Mouse (Mus musculus): ENCODE data around the gene Nadk.

The Nadk gene

DNA sequence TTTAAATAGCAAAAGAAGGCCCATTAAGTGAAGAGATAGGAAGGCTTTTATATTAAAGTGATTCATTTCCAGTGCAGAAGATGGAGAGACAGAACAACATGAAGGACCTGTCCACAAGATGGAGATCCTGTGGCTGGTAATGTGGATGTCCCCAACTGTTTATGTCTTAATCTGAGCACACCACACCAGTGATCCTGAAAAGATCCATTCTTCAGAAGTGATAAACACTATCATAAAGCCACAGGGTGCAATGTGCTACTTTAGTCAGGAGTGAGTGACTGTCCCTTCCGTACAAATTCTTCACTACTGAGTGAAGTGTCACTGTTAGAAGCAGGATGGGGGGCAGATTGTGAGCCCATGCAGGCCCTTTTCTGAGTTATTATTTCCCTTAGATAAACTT, 40.6 kb downstream of the Nadk start:
- DNase-seq (ENCODE audit: low spot score in 2 of 2) = no peak

DNA sequence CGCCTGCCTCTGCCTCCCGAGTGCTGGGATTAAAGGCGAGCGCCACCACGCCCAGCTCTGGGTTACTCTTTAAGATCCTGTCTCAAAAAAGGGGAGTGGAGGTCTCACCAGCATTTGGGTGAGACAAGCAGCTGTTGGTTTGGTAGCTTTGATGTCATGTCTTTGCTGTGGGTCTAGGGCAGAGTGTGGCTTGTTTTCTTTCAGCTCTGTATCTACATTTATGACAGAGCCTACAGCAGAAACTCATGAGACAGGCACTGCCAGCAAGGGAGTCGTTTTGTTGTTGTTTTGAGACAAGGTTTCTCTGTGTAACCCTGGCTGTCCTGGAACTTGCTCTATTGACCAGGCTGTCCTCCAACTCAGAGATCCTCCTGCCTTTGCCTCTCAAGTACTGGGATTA, 41.6 kb downstream of the Nadk start:
- no peak for DNase-seq (ENCODE audit: low spot score in 2 of 2)

DNA sequence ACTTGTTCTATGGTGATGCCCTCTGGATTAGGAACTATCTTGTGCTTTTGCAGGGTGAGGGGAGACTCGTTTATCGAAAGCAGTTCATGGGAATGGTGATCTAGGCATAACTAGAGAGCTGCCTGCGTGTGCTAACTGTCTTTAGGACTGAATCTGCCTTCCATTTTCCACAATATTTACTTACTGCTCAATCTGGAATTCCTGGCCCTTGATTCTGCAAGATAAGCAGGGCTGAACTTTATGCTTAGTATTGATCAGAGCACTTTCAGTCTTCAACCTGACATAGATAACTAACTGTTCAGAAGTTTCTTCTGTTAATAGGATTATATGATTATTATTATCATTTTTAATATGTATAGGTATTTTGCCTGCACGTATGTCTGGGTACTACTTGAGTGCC, 43.0 kb downstream of the Nadk start:
- DNase-seq (ENCODE audit: low spot score in 2 of 2) = no peak

DNA sequence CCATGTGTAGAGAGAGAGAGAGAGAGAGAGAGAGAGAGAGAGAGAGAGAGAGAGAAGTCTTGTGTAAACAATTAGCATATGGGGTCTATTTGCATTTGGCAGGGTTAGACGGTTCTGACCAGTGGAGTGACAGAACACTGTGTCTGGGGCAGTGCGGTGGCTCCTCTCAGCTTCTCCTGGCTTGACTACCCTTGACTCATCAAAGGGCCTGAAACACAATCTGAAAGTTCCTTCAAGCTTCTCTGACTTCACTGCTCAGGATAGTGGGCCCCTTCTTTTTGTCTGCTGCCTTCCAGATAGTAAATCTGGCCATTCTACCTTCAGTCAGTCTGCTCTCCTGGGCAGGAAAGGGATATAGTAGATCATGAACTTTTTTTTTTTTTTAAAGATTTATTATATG, 44.6 kb downstream of the Nadk start:
- no peak for DNase-seq (ENCODE audit: low spot score in 2 of 2)

DNA sequence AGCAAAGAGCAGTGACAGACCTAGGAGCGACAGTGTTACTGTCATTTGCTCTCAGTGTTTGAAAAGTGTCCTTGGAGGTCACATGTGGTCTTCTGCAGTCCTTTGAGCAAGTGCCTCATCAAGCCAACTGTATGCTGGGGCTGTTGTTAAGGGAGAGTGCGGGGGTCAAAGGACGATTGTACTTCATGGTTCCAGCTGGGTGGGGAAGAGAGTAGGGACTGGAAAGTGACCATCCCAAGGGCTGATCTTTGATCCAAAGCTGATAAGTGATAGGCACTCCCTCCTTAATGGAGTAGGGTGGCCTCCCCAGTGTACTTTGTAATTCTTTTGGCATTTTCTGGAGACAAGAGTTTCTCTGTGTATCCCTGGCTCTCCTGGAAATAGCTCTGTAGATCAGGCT, 49.7 kb downstream of the Nadk start:
- DNase-seq (ENCODE audit: low spot score in 2 of 2) = no peak

DNA sequence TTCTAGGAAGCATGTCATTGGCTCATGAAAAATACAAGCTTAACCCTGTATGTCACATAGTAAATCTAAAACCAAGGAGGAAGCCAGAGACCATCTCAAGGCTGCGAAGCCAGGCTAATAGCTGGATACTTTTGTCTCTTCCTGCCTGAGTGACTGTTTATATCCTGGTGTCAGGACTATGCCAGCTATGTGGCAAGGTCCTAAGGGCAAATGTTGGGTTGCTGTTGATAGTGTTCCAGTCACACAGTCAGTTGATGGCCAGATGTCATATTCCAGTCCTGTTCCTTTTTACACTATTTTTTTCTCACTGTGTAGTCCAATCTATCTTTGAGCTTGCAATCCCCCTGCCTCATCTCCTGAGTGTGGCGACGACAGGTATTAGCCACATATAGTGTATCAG, 51.1 kb downstream of the Nadk start:
- DNase-seq (ENCODE audit: low spot score in 2 of 2) = no peak

DNA sequence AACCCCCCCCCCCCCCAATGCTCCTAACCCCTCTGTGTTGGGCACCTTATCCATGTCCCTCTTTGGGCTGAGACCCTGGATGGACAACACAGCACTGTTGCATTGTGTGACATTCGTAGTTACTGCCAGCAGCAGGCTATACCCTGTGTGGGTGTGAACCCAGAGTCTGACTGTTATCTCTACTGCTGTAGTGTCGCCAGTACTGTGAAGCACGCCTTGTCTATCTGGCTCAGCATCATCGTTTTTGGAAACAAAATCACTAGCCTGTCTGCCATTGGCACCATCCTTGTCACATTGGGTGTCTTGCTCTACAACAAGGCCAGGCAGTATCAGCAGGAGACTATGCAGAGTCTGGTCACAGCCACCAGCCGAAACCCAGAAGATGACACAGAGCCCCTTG, 56.1 kb downstream of the Nadk start:
- no peak for DNase-seq (ENCODE audit: low spot score in 2 of 2)

DNA sequence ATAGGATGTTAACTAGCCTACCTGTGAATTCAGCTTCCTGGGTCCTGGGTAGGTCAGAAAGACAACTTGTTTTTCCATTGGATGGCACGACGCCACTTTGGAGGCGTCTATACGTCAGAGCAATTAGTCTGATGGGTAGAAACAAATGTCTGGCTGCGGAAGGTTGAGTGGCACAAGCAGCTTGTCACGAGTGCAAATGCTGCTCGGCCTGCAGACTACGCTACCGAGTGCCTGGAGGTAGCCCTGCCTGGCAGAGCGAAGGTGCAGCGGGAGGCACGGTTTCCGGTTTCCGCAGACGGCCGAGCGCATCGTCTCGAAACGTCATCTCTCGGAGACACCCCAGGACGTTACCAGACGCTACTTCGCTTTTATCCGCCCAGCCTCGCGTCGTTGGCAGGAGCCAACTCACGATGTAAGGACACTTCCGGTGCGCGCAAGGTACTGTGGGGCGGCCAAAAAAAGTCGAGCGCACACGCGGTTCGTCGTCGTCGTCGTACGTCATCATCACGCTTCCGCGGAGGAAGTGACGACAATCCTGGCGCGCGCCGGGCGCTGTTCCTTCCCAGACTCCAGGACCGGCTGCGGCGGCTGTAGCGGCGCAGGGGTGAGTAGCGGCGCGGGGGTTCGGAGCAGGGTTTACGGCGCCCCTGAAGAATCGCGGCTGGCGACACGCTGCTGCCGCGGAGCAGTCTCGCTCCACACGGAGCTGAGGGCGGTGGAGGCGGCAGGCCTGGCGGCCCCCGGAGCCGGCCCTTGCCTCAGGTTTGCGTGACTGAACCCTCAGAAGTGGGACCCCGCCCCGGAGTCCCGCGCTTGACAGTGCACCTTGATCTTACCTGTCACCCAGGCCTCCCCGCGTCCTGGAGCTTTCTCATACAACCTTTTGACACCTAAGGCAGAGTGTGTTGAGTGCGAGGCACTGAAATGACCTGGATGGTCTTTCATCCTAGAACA, 62.4 kb downstream of the Nadk start, which contains the start of gene Cdk11b:
Gene Cdk11b, plus strand, starts transcription at position 517 of the 954 bp plus-strand sequence.
- peak; percentile 96 to 97 for DNase-seq (ENCODE audit: low spot score in 2 of 2)

DNA sequence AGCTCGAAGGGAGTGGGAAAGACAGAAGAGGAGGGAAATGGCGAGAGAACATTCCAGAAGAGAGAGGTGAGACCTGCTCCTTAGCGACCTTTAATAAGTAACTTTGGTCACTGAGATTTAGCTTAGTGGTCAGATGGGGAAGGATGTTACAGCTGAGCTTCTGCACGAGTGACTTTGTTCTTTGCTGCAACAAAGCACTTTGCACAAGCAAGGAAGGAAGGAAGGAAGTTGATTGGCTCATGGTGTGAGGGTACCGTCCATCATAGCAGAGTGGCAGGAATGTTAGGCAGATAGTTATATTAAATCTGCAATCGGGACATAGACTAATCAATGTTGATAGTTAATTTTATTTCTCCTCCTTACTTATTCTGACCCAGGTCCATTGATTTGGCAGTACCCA, 68.1 kb downstream of the Nadk start:
- DNase-seq (ENCODE audit: low spot score in 2 of 2) = no peak

DNA sequence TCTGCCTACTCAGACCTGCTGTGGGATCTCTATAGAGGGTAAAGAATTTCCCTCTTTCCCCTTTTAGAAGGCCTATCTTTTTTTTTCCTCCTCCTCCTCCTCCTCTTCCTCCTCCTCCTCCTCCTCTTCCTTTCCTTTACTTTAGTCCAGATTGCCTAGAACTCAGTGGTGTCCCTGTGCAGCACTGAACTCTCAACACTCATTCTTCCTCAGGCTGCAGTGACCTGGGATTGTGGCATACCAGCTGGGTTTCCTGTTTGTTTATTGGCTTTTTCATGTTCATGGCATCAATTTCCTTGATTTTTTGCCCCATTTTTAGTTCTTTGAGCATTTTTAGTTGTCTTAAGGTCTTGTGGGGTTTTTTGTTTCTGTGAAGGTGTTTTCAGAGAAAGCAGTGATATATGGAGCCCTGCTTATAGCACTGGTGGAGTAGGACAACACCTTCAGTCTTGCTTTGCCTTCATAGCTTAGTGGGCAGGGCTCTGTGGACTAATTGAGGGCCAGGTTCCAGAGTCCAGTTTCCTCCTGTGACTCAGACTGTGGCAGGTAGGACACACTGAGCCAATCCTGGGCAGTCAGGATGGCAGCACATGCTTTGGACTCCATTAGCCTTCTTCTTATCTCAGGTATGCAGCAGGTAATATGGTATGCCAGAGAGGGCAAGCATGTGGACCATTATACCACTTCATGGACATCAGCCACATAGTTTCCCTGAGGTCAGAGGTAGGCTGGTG, 73.8 kb downstream of the Nadk start:
- no peak for DNase-seq (ENCODE audit: low spot score in 2 of 2)

Measured in right cerebral cortex, postnatal 36 days (tissue).